7 mouse cellular contexts compared by ENCODE assay signal in genomic region chr8:11549706-11550105, GRCm38 (mm10). TPM values are rescaled to one million over a fixed set of nuclear protein-coding genes. Genes with fewer than 3 reads are reported as not detected.
DNase-seq lines count a peak whose midpoint lies in the region; ATAC-seq and TF ChIP-seq lines count a peak whose summit lies in the region.

No protein-coding gene starts in this region.

- peak overlapping the region; percentile 79 for H3K4me3 ChIP-seq in G1E (ENCODE audit: low read depth, low read length)
- peak overlapping the region; percentile 81 for H3K4me3 ChIP-seq in kidney, embryonic 16.5 days (ENCODE audit: low read length)
- H3K4me3 ChIP-seq in small intestine, adult 2 months (ENCODE audit: low read depth, low read length): no peak overlapping the region

- peak; percentile 66 for DNase-seq in CD4-positive helper T cell, adult 2 months (ENCODE audit: low read depth, low spot score)
- DNase-seq in G1E (ENCODE audit: low spot score): peak; percentile 53
- DNase-seq in cerebellum, postnatal 36 days: peak; percentile 42 to 55
- DNase-seq in heart, adult 8-10 months (ENCODE audit: low spot score): peak; percentile 32
- peak; percentile 67 for DNase-seq in lung, postnatal 14 days

- no peaks in the 10 kb centered on the region for H3K27me3 ChIP-seq in G1E (ENCODE audit: insufficient read depth, low read length)
- H3K27me3 ChIP-seq in kidney, embryonic 16.5 days (ENCODE audit: insufficient read depth, low read length): no peaks in the 10 kb centered on the region
- H3K27me3 ChIP-seq in small intestine, adult 2 months (ENCODE audit: control insufficient read depth, insufficient read depth, low read length): no peaks in the 10 kb centered on the region

- TF ChIP-seq CTCF in G1E (IDR thresholded peaks at IDR 0.05; ENCODE audit: low read depth, low read length): peak; percentile 67
- peak; percentile 70; the same call in 1 of the 2 replicates for TF ChIP-seq CTCF in small intestine, adult 2 months (IDR thresholded peaks at IDR 0.05; ENCODE audit: extremely low read depth, insufficient read length, insufficient replicate concordance, low read depth, low read length)

- H3K27ac ChIP-seq in kidney, embryonic 16.5 days (ENCODE audit: low read length): peak overlapping the region; percentile 93; the same call in 1 of the 2 replicates
- H3K27ac ChIP-seq in small intestine, adult 2 months (ENCODE audit: insufficient read depth, low read depth, low read length): peak overlapping the region; percentile 92; the same call in 1 of the 2 replicates

- TF ChIP-seq POLR2A in small intestine, adult 2 months (IDR thresholded peaks at IDR 0.05; ENCODE audit: low read depth, low read length): no peak

- ATAC-seq in G1E (ENCODE audit: extremely low read depth, insufficient number of reproducible peaks, low FRiP score, poor library complexity, severe bottlenecking): no peak
- ATAC-seq in kidney, embryonic 16.5 days (ENCODE audit: low FRiP score, low TSS enrichment): no peak

- no peaks in the 10 kb centered on the region for H3K9me3 ChIP-seq in G1E (replicated peaks)
- no peaks in the 10 kb centered on the region for H3K9me3 ChIP-seq in kidney, embryonic 16.5 days (ENCODE audit: low read length)

- peaks cover 43% of the 10 kb centered on the region for H3K36me3 ChIP-seq in G1E (replicated peaks)
- peaks cover 10% of the 10 kb centered on the region; the same call in 1 of the 2 replicates for H3K36me3 ChIP-seq in kidney, embryonic 16.5 days (ENCODE audit: insufficient read depth, low read length)
- H3K36me3 ChIP-seq in small intestine, adult 2 months (ENCODE audit: control insufficient read depth, insufficient read depth, low read length): peaks cover 9% of the 10 kb centered on the region

- peak overlapping the region; percentile 67 for H3K4me2 ChIP-seq in kidney, embryonic 16.5 days (replicated peaks; ENCODE audit: low read depth, low read length)

- WGBS in kidney, embryonic 16.5 days: 16% methylated on average over 7 of the region's 7 CpGs
- WGBS in small intestine, adult 2 months: 7% methylated on average over 7 of the region's 7 CpGs

- H3K9ac ChIP-seq in kidney, embryonic 16.5 days (replicated peaks; ENCODE audit: low read length): peak overlapping the region; percentile 89; the same call in 1 of the 2 replicates

- peaks cover 54% of the 10 kb centered on the region for H3K4me1 ChIP-seq in G1E (ENCODE audit: insufficient read depth, low read depth, low read length)
- H3K4me1 ChIP-seq in kidney, embryonic 16.5 days (ENCODE audit: insufficient read depth, low read length): peaks cover 19% of the 10 kb centered on the region
- H3K4me1 ChIP-seq in small intestine, adult 2 months (ENCODE audit: control insufficient read depth, insufficient read depth, insufficient read length, low read length): peaks cover 8% of the 10 kb centered on the region

RNA-seq across cellular contexts. Expression of gene Cars2, which starts 0.9 kb away (rescaled TPM):
- total RNA-seq in G1E (2014; fragmentation: Nextera tagmentation) (25.7 and 31.8 TPM in 2 replicates), G1E (2017) (47.4 and 57.9 TPM in 2 replicates)
- 34.7 and 53.4 TPM in 2 replicates for polyA plus RNA-seq in G1E (2012)
- total RNA-seq in heart, adult 8-10 months (2022): 10 to 100 TPM; 50.7 to 55.7 (median 53.7) TPM
- polyA plus RNA-seq in kidney, embryonic 16.5 days (2015; fragmentation: Nextera tagmentation; extraction: Ambion mirVana): 27.0 and 27.3 TPM in 2 replicates
- 32.0 and 46.2 TPM in 2 replicates for polyA plus RNA-seq in small intestine, adult 2 months (2012; rRNA removed)

RNA-seq across cellular contexts. Expression of gene Ing1, which starts 5.7 kb away (rescaled TPM):
- total RNA-seq in G1E (2014; fragmentation: Nextera tagmentation): 29.7 and 32.2 TPM in 2 replicates
- total RNA-seq in G1E (2017): 43.6 and 45.2 TPM in 2 replicates
- 61.5 and 62.6 TPM in 2 replicates for polyA plus RNA-seq in G1E (2012)
- 10 to 100 TPM; 15.9 to 24.4 (median 19.9) TPM for total RNA-seq in heart, adult 8-10 months (2022)
- polyA plus RNA-seq in kidney, embryonic 16.5 days (2015; fragmentation: Nextera tagmentation; extraction: Ambion mirVana): 34.0 and 37.9 TPM in 2 replicates
- polyA plus RNA-seq in small intestine, adult 2 months (2012; rRNA removed): 4.0 and 13.2 TPM in 2 replicates

RNA-seq across cellular contexts. Expression of gene Naxd, which starts 52.4 kb away (rescaled TPM):
- total RNA-seq in G1E (2014; fragmentation: Nextera tagmentation): 63.0 and 78.6 TPM in 2 replicates
- 56.3 and 65.8 TPM in 2 replicates for total RNA-seq in G1E (2017)
- 38.2 and 46.5 TPM in 2 replicates for polyA plus RNA-seq in G1E (2012)
- 10 to 100 TPM; 30.7 to 35.3 (median 32.1) TPM for total RNA-seq in heart, adult 8-10 months (2022)
- 125 and 132 TPM in 2 replicates for polyA plus RNA-seq in kidney, embryonic 16.5 days (2015; fragmentation: Nextera tagmentation; extraction: Ambion mirVana)
- 64.9 and 81.1 TPM in 2 replicates for polyA plus RNA-seq in small intestine, adult 2 months (2012; rRNA removed)
